Mouse (Mus musculus): ENCODE results near the gene Nsun3.
"Not testable (repeated sequence)": the region's sequence is repeated elsewhere in the genome, so short reads cannot be mapped to it uniquely, and the experiment has no call there.

Gene Nsun3

GRCm38 (mm10) chr16:62753079-62753478 lies 33.5 kb downstream of the Nsun3 start:
- no peak for DNase-seq (ENCODE audit: low spot score)

- DNase-seq (ENCODE audit: low spot score): no peak
Measured at GRCm38 (mm10) chr16:62745875-62746274, 40.7 kb downstream of the Nsun3 start.

GRCm38 (mm10) chr16:62734359-62734758 lies 52.3 kb downstream of the Nsun3 start:
- no peak for DNase-seq (ENCODE audit: low spot score)

- DNase-seq (ENCODE audit: low spot score): no peak
Measured at GRCm38 (mm10) chr16:62730291-62730690, 56.3 kb downstream of the Nsun3 start.

GRCm38 (mm10) chr16:62729846-62730245 lies 56.8 kb downstream of the Nsun3 start:
- DNase-seq (ENCODE audit: low spot score): no peak

GRCm38 (mm10) chr16:62718255-62718654 lies 68.4 kb downstream of the Nsun3 start:
- DNase-seq (ENCODE audit: low spot score): not testable (repeated sequence)

GRCm38 (mm10) chr16:62690436-62690835 lies 96.2 kb downstream of the Nsun3 start:
- no peak for DNase-seq (ENCODE audit: low spot score)

- DNase-seq (ENCODE audit: low spot score): no peak
Measured at GRCm38 (mm10) chr16:62686073-62686472, 100.5 kb downstream of the Nsun3 start.

- DNase-seq (ENCODE audit: low spot score): no peak
Measured at GRCm38 (mm10) chr16:62685494-62685893, 101.1 kb downstream of the Nsun3 start.

All from T-cell, adult 2 months (primary cell).